Mouse (Mus musculus) kidney, adult 2 months (tissue): Measurements from ENCODE around the gene 0610030E20Rik. TPM values are rescaled to one million over a fixed set of nuclear protein-coding genes. Genes with fewer than 3 reads are reported as not detected.

ENCODE experiments used
- DNase-seq: peaks from one replicate; pipeline ENCODE4 v3.0.0; 2021
- H3K27ac ChIP-seq: fragments of 200-500 bp; 2 replicates; pipeline ENCODE4 v1.5.1; 2012; ENCODE audit warnings: low read depth, low read length, control low read depth, inconsistent platforms; ENCODE audit not compliant: insufficient read depth
- H3K27me3 ChIP-seq: fragments of 200-500 bp; replicated peaks from 2 replicates; pipeline ENCODE4 v1.6.1; 2012; ENCODE audit warnings: mild to moderate bottlenecking, moderate library complexity, low read length, inconsistent platforms; ENCODE audit not compliant: control insufficient read depth, insufficient read depth
- H3K36me3 ChIP-seq: fragments of 200-500 bp; 2 replicates; pipeline ENCODE4 v1.6.1; 2012; ENCODE audit warnings: mild to moderate bottlenecking, moderate library complexity, low read length, inconsistent platforms; ENCODE audit not compliant: control insufficient read depth, insufficient read depth
- H3K4me1 ChIP-seq: fragments of 200-500 bp; 2 replicates; pipeline ENCODE4 v1.6.1; 2011; ENCODE audit warnings: low read length; ENCODE audit not compliant: control insufficient read depth, insufficient read depth
- H3K4me3 ChIP-seq: fragments of 200-500 bp; 2 replicates; pipeline ENCODE4 v1.5.1; 2011; ENCODE audit warnings: mild to moderate bottlenecking, low read depth, low read length, control low read depth; ENCODE audit not compliant: insufficient read depth
- CTCF ChIP-seq: fragments of 200-500 bp; conservative IDR thresholded peaks from 2 replicates; pipeline ENCODE4 v1.5.1; 2011; ENCODE audit warnings: low read depth, mild to moderate bottlenecking, control low read depth, low read length, moderate library complexity, mixed read lengths; ENCODE audit not compliant: insufficient read depth, insufficient read length
- POLR2A ChIP-seq: fragments of 200-500 bp; IDR thresholded peaks from one replicate; pipeline ENCODE4 v1.6.1; 2011; ENCODE audit warnings: low read depth, low read length, control low read depth
- WGBS: fragments of 180-500 bp; shearing (Covaris S2); methylation state at CpG from one replicate; pipeline ENCODE4 v1.1.7; 2018; 5-methylcytosine and 5-hydroxymethylcytosine counted together
- polyA plus RNA-seq: library from polyadenylated mRNA; depleted of rRNA; stranded (reverse); fragments of >200 nt; gene quantifications from 2 replicates; pipeline ENCODE4 v1.2.3, GENCODE M21; 2012

The 0610030E20Rik gene
- polyA plus RNA-seq, 1 experiment = 15.1 TPM

DNA sequence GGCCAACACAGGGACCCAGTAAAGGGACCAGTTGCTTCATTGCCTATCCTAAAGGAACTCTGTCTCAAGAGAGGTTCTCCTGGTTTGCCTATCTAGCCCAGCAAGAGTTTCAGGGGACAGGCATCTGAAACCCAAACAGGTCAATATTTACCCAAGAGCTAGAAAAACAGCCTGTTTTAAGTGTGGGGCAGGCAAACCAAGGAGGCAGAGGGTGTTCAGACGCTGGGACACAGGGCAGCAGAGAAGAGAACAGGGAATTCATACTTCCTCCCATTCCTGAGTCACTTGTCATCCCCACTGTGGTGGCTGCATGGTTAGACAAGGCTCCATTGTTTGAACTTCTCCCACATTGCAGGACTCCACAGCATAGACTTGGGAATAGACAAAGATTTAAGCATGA, 24.5 kb downstream of the 0610030E20Rik start:
- Histone ChIP-seq H3K36me3 (no peaks in the 10 kb centered on the region), H3K27ac (peak overlapping the region; percentile 64)
- WGBS = 43% methylated on average over 1 of the region's 1 CpGs

GRCm38 (mm10) chr6:72373184-72373583, 26.1 kb downstream of the 0610030E20Rik start:
- peak; percentile 73 for DNase-seq
- TF ChIP-seq POLR2A (no peak), CTCF (no peak)
- Histone ChIP-seq H3K27ac (no peak overlapping the region; the same call in 1 of the 2 replicates), H3K27me3 (no peaks in the 10 kb centered on the region), H3K36me3 (no peaks in the 10 kb centered on the region), H3K4me1 (peaks cover 9% of the 10 kb centered on the region), H3K4me3 (no peak overlapping the region)
- 34% methylated on average over 4 of the region's 4 CpGs for WGBS

More for the DNA sequence above, 24.5 kb downstream of the 0610030E20Rik start:
- TF ChIP-seq POLR2A (no peak), CTCF (no peak)
- no peaks in the 10 kb centered on the region for H3K27me3 ChIP-seq
- no peak overlapping the region for H3K4me3 ChIP-seq
- no peak for DNase-seq
- peaks cover 9% of the 10 kb centered on the region for H3K4me1 ChIP-seq

GRCm38 (mm10) chr6:72374206-72374605, 27.1 kb downstream of the 0610030E20Rik start:
- no peak for DNase-seq
- TF ChIP-seq CTCF = no peak
- no peak for TF ChIP-seq POLR2A
- Histone ChIP-seq H3K4me1 (peaks cover 9% of the 10 kb centered on the region), H3K27ac (no peak overlapping the region), H3K4me3 (no peak overlapping the region), H3K36me3 (no peaks in the 10 kb centered on the region), H3K27me3 (no peaks in the 10 kb centered on the region)
- 65% methylated on average over 7 of the region's 7 CpGs for WGBS

DNA sequence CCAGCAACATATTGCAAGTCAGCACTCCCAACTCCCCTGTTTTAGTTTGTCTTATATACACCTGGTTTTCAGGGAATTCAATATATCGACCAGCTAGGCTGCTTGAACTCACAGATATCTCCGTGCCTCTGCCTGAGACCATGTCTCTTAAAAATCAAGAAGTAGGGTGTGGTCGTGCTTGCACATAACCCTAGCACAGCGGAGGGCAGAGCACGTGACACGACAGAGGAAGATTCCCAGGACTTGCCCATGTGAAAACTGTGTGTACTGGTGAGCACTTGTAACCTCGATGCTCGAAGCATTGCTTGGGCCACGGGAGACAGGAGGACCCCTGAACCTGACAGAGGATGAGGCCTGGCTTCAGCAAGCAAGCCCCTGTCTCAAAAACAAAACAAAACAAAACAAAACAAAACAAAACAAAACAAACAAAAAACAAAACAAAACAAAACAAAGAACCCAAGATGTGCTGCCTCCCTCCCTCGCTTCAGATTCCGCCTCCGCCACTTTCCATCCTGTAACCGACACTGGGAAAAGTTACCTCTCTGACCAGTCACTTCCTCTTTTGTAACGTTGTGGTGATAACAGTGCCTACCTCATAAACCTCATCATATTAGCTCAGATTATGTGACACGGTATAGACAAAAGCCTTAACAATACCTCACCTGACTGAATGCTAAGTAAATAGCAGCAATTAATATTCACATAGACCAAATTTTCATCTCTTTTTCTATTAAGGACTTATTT, 27.9 kb downstream of the 0610030E20Rik start:
- no peak overlapping the region for H3K4me3 ChIP-seq
- peaks cover 9% of the 10 kb centered on the region for H3K4me1 ChIP-seq
- H3K27me3 ChIP-seq = no peaks in the 10 kb centered on the region
- TF ChIP-seq POLR2A = no peak
- TF ChIP-seq CTCF = no peak
- no peak for DNase-seq
- no peaks in the 10 kb centered on the region for H3K36me3 ChIP-seq
- WGBS = 70% methylated on average over 15 of the region's 15 CpGs
- H3K27ac ChIP-seq = no peak overlapping the region

- Histone ChIP-seq H3K27me3 (no peaks in the 10 kb centered on the region), H3K4me1 (peaks cover 6% of the 10 kb centered on the region; the same call in 1 of the 2 replicates), H3K4me3 (0 out of 2 replicates have a peak overlapping the region, but pooled peaks have one; percentile 2), H3K36me3 (no peaks in the 10 kb centered on the region), H3K27ac (peak overlapping the region; percentile 82; the same call in 1 of the 2 replicates)
- TF ChIP-seq POLR2A (no peak), CTCF (no peak)
- DNase-seq = no peak
- WGBS = 81% methylated on average over 8 of the region's 8 CpGs
Measured at GRCm38 (mm10) chr6:72378510-72379234, 31.6 kb downstream of the 0610030E20Rik start.

DNA sequence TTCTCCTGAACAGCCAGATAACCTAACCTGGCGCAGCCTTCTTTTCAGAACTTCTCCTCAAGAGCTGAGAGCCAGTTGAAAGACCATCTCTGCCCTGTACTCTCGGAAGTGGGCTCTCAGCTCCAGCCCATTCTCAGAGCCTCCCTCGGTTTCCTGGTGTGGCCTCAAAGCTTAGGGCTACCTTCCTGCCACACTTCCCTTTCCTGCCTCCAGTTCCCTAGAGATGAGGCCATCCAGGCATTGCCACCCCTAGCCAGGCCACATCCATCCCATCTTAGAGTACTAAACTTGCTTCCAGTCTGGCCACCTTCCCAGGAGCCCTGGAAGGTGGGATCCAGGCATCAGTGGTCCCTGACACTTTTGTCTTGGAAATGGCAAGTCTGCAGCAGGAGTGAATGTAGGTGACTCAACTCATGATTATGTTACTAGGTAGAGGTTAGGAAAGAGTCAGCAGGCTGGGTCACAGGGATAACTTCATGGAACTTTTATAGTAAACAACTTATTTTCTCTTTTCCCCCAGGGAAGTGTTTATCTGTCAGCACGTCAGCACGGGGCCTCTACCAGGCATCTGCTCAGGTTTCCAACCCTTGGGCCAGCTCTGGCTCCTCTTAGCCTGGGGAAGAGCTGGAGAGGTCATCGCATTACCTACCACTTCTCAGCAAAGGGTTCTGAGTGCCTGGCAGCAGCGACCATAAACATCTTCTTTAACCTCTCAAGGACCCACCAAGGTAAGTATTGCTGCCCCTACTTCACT, 32.4 kb downstream of the 0610030E20Rik start:
- 36% methylated on average over 7 of the region's 7 CpGs for WGBS
- TF ChIP-seq CTCF = no peak
- TF ChIP-seq POLR2A = no peak
- peak; percentile 69 for DNase-seq
- H3K4me1 ChIP-seq = peaks cover 6% of the 10 kb centered on the region; the same call in 1 of the 2 replicates
- peak overlapping the region; percentile 73 for H3K4me3 ChIP-seq
- H3K27ac ChIP-seq = peak overlapping the region; percentile 82
- H3K27me3 ChIP-seq = no peaks in the 10 kb centered on the region
- no peaks in the 10 kb centered on the region for H3K36me3 ChIP-seq
